Mouse (Mus musculus) erythroid progenitor cell, adult 5-6 weeks (primary cell): ENCODE data around the gene Plekhg6. TPM values are rescaled to one million over a fixed set of nuclear protein-coding genes. Genes with fewer than 3 reads are reported as not detected.

ENCODE experiments used
- ATAC-seq: replicated peaks from 2 replicates; pipeline ENCODE4 v1.8.0; 2016; ENCODE audit warnings: moderate number of reproducible peaks, mild to moderate bottlenecking, moderate TSS enrichment, inconsistent platforms; ENCODE audit not compliant: poor library complexity, low FRiP score, severe bottlenecking
- total RNA-seq, 2 experiments: library from RNA; stranded (forward) in 1 of 2; stranded (reverse) in 1 of 2; fragments of 150-400 nt in 1 of 2; fragments of 186-747, 209-891 nt in 1 of 2; gene quantifications; 2 replicates each; pipeline versions ENCODE4 v1.2.3 to v1.2.4; 2015 to 2017; ENCODE audit warnings: low replicate concordance in 2 of 2

The Plekhg6 gene
- total RNA-seq, 2 experiments from 2014 or later, result not detected

GRCm38 (mm10) chr6:125334356-125334755, 46.2 kb downstream of the Plekhg6 start:
- no peak for ATAC-seq

DNA sequence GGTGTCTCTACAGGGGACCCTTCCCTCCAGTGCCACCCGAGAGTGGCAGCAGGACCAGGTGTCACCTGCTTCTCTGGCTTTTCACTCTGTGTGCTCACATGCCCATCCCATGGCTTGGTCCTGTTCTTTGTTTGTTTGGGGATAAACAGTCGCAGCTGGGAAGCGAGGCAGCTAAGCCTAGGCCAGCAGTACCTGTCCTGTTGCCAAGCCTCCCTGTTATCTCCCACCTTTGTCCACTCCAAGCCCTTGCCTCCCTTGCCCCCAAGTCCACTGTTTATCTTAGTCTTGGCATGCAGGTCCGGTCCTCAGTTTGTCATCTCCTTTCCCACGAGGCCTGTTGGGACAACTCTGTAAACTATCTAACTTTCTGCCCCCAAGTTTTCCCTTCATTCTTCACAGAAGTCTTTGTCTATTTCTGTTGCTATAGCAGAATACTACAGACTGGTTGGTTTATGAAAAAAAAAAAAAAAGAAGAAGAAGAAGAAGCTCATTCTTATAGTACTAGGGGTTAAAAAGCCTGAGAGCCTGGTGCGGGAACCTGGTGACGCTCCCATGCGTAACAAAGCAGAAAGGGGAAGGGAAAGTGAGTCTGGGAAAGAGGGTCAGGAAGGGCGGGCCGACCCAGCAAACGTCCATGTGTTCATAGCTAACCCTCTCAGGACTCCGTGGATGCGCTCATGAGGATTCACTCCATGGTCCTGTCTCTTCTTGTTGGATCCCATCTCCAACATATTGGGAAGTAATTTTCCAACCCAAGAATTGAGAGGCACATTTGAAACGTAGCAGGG, 47.3 kb downstream of the Plekhg6 start:
- ATAC-seq, result no peak

- ATAC-seq, result no peak
Observed at GRCm38 (mm10) chr6:125330626-125331326, 49.8 kb downstream of the Plekhg6 start.

DNA sequence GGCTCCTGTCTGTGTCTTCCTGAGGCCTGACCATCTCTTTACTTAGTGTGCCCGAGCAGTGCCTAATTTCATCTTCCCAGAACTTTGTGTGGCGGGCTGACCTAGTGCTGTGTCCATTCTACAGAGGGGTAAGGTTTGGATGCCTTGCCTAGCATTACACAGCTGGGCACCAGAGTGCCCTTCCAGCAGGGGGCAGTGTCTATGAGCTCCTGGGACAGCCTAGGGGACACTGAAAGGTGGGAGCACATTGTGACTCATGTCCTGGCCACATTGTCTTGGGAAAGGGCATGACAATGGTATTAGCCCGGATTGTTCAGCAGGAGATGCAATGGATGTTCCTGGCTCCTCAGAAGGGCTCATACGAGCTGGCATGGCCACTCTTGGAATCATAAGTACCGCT, 52.4 kb downstream of the Plekhg6 start:
- ATAC-seq, result no peak

DNA sequence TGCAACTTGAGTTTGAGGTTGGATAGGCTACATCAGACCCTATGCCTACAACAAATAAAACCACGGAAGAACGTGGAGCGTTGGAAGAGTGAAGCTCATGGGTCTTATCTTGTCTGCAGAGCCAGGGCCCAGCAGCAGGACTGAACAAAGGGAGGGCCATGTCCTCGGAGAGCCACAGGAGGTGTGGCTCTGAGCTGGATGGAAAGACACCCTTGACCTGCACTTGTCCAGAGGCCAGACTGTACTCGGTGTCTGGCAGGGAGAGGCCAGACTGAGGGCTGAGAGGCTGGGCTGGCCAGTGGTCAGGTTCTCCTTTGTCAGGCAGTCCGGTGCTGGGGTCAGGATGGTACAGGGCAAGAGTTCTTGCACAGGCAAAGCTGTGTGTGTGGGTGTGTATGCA, 55.3 kb downstream of the Plekhg6 start:
- no peak for ATAC-seq

DNA sequence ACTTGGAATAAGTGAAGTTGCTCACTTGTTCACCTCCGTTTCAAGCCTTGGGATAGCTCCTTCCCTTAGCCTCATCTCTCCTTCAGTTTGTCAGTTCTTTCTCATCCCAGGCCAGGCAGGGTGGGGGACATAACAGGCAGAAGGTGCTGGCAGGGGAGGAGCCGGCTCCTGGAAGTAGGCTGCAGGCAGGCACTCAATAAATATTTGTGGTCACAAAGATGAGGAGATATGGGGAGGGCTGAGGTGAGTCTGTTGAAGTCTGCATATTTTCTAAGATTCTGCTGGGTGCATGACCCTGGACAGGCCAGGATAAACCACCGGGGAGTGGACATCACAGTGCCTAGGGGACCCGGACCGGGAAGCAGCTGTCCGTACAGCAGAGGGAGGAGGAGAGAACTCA, 57.0 kb downstream of the Plekhg6 start:
- ATAC-seq, result no peak

GRCm38 (mm10) chr6:125322794-125323193, 57.8 kb downstream of the Plekhg6 start:
- ATAC-seq, result no peak

DNA sequence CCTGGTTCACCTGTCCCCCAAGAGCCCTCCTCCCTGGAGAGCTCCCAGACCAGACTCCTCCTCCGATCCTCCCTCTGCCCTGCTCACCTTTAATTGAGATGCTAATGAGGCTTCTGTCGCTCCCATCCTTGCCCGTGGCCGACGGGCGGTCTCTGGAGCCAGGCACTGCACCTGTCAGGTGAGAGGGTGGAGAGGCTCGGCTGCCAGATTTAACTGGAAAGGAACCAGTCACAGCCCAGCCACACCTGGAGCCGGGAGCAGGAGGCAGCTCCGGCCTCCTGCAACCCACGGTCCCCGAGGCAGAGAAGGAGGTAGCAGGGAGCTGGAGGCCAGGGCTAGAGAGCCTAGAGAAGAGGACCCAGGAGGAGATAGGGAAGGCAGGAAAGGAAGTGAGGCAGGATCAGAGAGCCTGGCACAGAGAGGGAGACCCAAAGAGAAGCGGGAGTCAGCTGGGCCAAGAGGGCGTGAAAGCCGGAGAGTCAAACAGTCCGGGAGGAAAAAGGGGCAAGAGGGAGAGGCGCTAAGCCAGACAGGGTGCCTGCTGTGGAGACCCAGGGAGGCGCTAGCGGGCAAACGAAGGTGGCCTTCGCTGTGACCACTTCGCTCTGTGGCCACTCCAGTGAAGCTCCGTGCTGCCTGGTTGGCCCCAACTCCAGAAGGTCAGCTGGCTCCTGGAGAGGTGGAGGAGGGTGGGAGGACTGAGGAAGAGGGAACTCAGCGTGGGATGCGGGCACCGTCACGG, 59.3 kb downstream of the Plekhg6 start:
- ATAC-seq, result no peak

- no peak for ATAC-seq
Observed at GRCm38 (mm10) chr6:125320323-125320722, 60.3 kb downstream of the Plekhg6 start, which contains the start of gene Scnn1a. Gene Scnn1a, plus strand, starts transcription at chr6:125320659.

- no peak for ATAC-seq
Observed at GRCm38 (mm10) chr6:125319919-125320296, 60.7 kb downstream of the Plekhg6 start.

DNA sequence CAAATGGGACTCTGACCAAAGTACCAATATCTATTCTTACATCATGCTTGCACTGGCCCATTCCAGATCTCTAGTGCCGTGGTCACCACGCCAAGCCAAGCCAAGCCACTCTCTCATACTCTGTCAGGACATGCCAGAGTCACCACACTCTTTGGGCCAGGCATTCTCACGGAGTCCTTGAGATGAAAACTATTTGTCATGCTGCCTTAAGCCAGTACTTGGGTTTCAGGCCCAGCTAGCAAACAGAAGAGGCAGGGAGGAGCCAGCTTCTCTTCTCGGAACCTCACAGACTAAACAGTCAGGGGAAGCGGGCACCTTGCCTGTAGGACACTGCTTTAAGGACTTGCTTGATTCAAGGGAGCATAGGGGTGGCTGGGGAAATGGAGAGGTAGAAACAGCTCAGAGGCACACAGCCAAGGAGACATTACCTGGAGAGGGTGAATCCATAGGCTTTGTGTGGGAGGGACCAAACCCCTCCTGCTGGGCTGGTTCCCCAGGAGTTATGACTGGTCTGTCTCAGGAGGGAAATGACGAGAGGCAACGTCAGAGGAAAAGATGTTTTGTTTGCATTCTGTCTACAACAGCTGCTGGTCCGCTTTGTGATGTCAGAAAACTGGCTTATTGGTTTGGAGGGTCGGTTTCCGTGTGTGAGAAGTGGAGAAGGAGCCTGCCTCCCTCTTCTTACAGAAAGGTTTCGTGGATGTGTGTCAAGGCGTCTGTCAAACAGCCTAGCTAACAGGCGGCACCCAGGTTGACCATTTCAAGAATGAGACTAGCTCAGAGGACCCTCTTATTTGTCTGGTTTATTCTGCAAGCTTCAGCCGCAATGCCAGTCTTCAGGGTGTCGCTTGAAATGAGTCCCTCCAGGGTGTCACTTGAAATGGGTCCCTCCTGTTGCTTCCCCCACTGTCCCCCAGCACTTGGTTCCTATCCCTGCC, 61.3 kb downstream of the Plekhg6 start:
- ATAC-seq, result no peak

GRCm38 (mm10) chr6:125317077-125317476, 63.5 kb downstream of the Plekhg6 start:
- no peak for ATAC-seq

GRCm38 (mm10) chr6:125314746-125315145, 65.8 kb downstream of the Plekhg6 start:
- no peak for ATAC-seq

DNA sequence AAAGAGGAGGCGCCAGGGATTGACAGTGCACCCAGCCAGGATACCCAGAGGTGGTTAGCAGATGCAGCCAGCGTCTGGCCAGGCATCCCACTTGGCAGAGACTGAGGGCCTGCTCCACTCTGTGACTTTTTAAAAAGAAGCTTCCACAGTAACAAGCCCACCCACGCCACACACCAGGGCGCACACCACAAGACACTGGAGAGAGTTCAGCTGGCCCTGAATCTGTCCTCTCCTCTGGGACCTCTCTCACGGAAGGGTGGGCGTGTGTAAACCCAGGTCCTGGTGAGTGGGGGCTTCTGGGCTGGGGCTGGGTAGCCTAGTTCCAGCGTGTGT, 66.4 kb downstream of the Plekhg6 start:
- ATAC-seq, result no peak

DNA sequence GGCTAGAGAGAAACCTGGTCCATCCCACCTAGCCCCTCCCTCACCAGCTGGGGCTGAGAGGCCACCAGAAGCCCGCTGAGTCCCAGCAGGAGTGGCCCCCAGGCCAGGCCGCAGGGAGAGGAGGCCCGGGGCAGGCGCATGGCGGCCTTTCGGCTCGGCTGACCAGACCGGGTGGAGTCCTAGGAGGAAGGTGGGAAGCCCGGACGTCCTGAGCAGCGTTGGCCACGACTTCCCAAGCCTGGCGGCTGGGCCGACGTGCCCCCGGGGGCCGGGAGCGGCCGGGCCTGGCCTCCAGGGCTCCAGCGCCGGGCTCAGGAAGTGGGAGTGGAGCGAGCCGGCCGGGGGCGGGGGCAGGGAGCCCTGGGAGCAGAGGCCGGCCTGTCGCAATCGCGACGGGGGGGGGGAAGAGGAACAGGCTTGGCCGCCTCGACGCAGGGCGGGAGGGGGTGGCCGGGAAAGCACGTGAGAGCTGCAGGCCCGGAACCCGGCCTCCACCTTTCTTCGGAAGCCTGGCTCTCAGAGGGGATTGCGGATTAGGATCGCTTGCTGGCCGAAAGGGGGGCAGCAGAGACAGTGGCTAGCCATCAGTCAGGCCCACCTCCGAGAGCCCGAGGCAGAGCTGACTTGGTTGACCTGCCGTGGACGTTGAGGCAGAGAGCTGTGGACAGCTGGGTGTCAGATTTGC, 66.9 kb downstream of the Plekhg6 start, which contains the start of gene Ltbr:
Ltbr (minus strand) TSS at position 340 of the 685 bp plus-strand sequence.
- ATAC-seq, result no peak
